Mouse (Mus musculus) midbrain, embryonic 16.5 days (tissue): ENCODE results near the gene Adora1. TPM values are rescaled to one million over a fixed set of nuclear protein-coding genes. Genes with fewer than 3 reads are reported as not detected.

Experiments
- ATAC-seq: fragments of 200-750 bp; cut with Nextera tagmentation; 2 replicates; pipeline ENCODE4 v1.8.0; 2017; ENCODE audit warnings: moderate TSS enrichment
- H3K27ac ChIP-seq: fragments of 300-500 bp; sonication (generic); 2 replicates; pipeline ENCODE4 v1.5.1; 2014; ENCODE audit warnings: mild to moderate bottlenecking, low read length, mixed read lengths
- H3K27me3 ChIP-seq: fragments of 300-500 bp; sonication (generic); 2 replicates; pipeline ENCODE4 v1.6.1; 2014; ENCODE audit warnings: low read depth, low read length, mixed read lengths; ENCODE audit not compliant: control insufficient read depth, insufficient read depth
- H3K36me3 ChIP-seq: fragments of 300-500 bp; sonication (generic); 2 replicates; pipeline ENCODE4 v1.6.1; 2014; ENCODE audit warnings: mild to moderate bottlenecking, low read length, moderate library complexity, mixed read lengths; ENCODE audit not compliant: control insufficient read depth, insufficient read depth
- H3K4me1 ChIP-seq: fragments of 300-500 bp; sonication (generic); 2 replicates; pipeline ENCODE4 v1.6.1; 2014; ENCODE audit warnings: mild to moderate bottlenecking, low read length, mixed read lengths; ENCODE audit not compliant: control insufficient read depth, insufficient read depth
- H3K4me2 ChIP-seq: fragments of 300-500 bp; sonication (generic); 2 replicates; pipeline ENCODE4 v1.6.1; 2014; ENCODE audit warnings: mild to moderate bottlenecking, low read length, mixed read lengths
- H3K4me3 ChIP-seq: fragments of 300-500 bp; sonication (generic); 2 replicates; pipeline ENCODE4 v1.5.1; 2014; ENCODE audit warnings: low read depth, mild to moderate bottlenecking, low read length, moderate library complexity, mixed read lengths
- H3K9ac ChIP-seq: fragments of 300-500 bp; sonication (generic); 2 replicates; pipeline ENCODE4 v1.6.1; 2014; ENCODE audit warnings: low read depth, low read length, mixed read lengths
- H3K9me3 ChIP-seq: fragments of 300-500 bp; sonication (generic); replicated peaks from 2 replicates; pipeline ENCODE4 v1.6.1; 2014; ENCODE audit warnings: mild to moderate bottlenecking, low read length, mixed read lengths; ENCODE audit not compliant: control insufficient read depth, poor library complexity, severe bottlenecking
- WGBS: fragments of 180-500 bp; shearing (Covaris S2); extraction: QIAGEN DNeasy Blood & Tissue Kit; methylation state at CpG from one replicate; pipeline ENCODE4 v1.1.7; 2014; 5-methylcytosine and 5-hydroxymethylcytosine counted together
- polyA plus RNA-seq: library from polyadenylated mRNA; unstranded; fragments of >200 nt; fragmentation: Nextera tagmentation; extraction: Ambion mirVana; gene quantifications from 2 replicates; pipeline ENCODE4 v1.2.1, GENCODE M21; 2015

Adora1 gene
- polyA plus RNA-seq, 1 experiment from 2014 or later: 26.6 TPM

- no peaks in the 10 kb centered on the region for H3K27me3 ChIP-seq
- 56% methylated on average over 9 of the region's 9 CpGs for whole genome bisulfite sequencing
- H3K36me3 ChIP-seq: no peaks in the 10 kb centered on the region
- no peak overlapping the region for H3K9ac ChIP-seq
- H3K27ac ChIP-seq: no peak overlapping the region
- no peak for ATAC-seq
- no peak overlapping the region for H3K4me2 ChIP-seq
- no peaks in the 10 kb centered on the region for H3K9me3 ChIP-seq
- peaks cover 2% of the 10 kb centered on the region; the same call in 1 of the 2 replicates for H3K4me1 ChIP-seq
- no peak overlapping the region for H3K4me3 ChIP-seq
Measured at GRCm38 (mm10) chr1:134205296-134206018, 29.8 kb downstream of the Adora1 start.

- Histone ChIP-seq H3K4me3 (no peak overlapping the region), H3K27me3 (no peaks in the 10 kb centered on the region), H3K36me3 (no peaks in the 10 kb centered on the region), H3K9me3 (no peaks in the 10 kb centered on the region), H3K4me2 (no peak overlapping the region), H3K27ac (no peak overlapping the region), H3K9ac (no peak overlapping the region), H3K4me1 (peaks cover 2% of the 10 kb centered on the region; the same call in 1 of the 2 replicates)
- 85% methylated on average over 13 of the region's 13 CpGs for WGBS
- ATAC-seq: no peak
Measured at GRCm38 (mm10) chr1:134204230-134204629, 31.0 kb downstream of the Adora1 start.

- Histone ChIP-seq H3K9ac (no peak overlapping the region), H3K4me2 (no peak overlapping the region), H3K9me3 (no peaks in the 10 kb centered on the region), H3K36me3 (no peaks in the 10 kb centered on the region), H3K27ac (no peak overlapping the region), H3K27me3 (no peaks in the 10 kb centered on the region), H3K4me3 (no peak overlapping the region), H3K4me1 (peaks cover 2% of the 10 kb centered on the region; the same call in 1 of the 2 replicates)
- WGBS: 49% methylated on average over 3 of the region's 3 CpGs
- no peak for ATAC-seq
Measured at GRCm38 (mm10) chr1:134201751-134202420, 33.3 kb downstream of the Adora1 start.

GRCm38 (mm10) chr1:134200998-134201686 is 34.1 kb downstream of the Adora1 start:
- H3K4me3 ChIP-seq: no peak overlapping the region
- H3K36me3 ChIP-seq: no peaks in the 10 kb centered on the region
- H3K9me3 ChIP-seq: no peaks in the 10 kb centered on the region
- no peak overlapping the region for H3K4me2 ChIP-seq
- H3K4me1 ChIP-seq: peaks cover 2% of the 10 kb centered on the region; the same call in 1 of the 2 replicates
- H3K27ac ChIP-seq: no peak overlapping the region
- H3K9ac ChIP-seq: no peak overlapping the region
- WGBS: 81% methylated on average over 6 of the region's 6 CpGs
- no peak for ATAC-seq
- no peaks in the 10 kb centered on the region for H3K27me3 ChIP-seq

DNA sequence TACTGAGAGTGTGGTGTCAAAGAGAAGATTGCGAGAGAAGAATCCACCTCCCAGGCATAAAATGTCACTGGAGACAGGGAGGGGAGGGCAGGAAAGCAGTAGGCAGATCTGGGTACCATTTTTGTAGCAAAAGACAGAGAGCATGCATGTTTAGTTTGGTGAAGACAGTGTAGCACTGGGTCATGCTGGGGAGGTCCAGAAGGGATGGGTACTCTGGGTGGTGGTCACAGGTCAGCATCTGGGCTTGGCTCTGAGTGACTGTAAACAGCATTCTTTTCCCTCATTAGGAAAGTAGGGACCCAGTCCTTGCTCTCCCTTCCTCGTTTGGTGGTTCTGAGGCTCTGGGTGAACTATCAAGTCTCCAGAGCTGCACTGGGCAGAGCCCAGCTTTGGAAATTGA is 34.8 kb downstream of the Adora1 start:
- Histone ChIP-seq H3K4me1 (peaks cover 6% of the 10 kb centered on the region; the same call in 1 of the 2 replicates), H3K27ac (no peak overlapping the region), H3K9ac (no peak overlapping the region), H3K36me3 (no peaks in the 10 kb centered on the region), H3K4me2 (no peak overlapping the region), H3K9me3 (no peaks in the 10 kb centered on the region), H3K4me3 (no peak overlapping the region), H3K27me3 (no peaks in the 10 kb centered on the region)
- ATAC-seq: no peak
- 75% methylated on average over 2 of the region's 2 CpGs for WGBS

DNA sequence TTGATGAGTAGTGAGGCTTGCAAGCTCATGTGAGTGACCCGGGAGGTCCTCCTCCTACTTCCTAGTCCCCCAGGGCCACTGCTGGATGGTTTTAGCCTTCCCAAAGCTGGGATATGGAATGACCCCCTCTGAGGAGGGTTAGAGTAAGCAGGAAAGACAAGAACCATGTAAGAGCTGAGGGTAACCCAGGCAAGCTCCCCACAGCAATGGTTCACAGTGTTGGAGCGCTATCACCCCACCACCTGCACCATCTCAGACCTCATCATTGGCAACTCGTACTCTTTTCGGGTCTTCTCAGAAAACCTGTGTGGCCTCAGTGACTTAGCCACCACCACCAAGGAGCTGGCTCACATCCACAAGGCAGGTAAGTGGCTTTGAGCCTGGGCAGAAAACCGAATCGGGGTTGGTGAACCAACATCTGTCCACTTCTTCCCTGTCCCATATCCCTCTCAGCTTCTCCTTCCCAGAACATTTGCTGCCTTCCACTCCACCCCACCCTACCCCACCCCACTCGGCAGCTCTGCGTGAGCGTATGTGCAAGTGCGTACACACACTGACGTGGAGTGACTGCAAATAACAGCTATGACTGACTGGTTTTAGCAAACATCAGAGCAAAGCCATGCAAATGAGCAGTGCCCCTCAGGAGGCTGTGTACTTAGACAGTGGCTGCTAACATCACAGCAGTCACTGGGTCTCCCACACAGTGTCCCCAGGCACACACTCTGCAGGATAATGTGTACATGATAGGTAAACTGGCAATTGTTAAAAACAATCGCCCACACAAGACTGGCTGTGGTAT is 36.8 kb downstream of the Adora1 start:
- no peaks in the 10 kb centered on the region for H3K9me3 ChIP-seq
- H3K36me3 ChIP-seq: no peaks in the 10 kb centered on the region
- no peak overlapping the region for H3K9ac ChIP-seq
- no peaks in the 10 kb centered on the region for H3K27me3 ChIP-seq
- H3K4me2 ChIP-seq: no peak overlapping the region
- ATAC-seq: peak; percentile 40; the same call in 1 of the 2 replicates
- 0 out of 2 replicates have a peak overlapping the region, but pooled peaks have one; percentile 20 for H3K27ac ChIP-seq
- WGBS: 78% methylated on average over 12 of the region's 12 CpGs
- peaks cover 7% of the 10 kb centered on the region; the same call in 1 of the 2 replicates for H3K4me1 ChIP-seq
- no peak overlapping the region for H3K4me3 ChIP-seq

GRCm38 (mm10) chr1:134197325-134197982 is 37.8 kb downstream of the Adora1 start:
- Histone ChIP-seq H3K36me3 (no peaks in the 10 kb centered on the region), H3K4me3 (no peak overlapping the region), H3K4me2 (no peak overlapping the region), H3K27me3 (no peaks in the 10 kb centered on the region), H3K9me3 (no peaks in the 10 kb centered on the region), H3K4me1 (peaks cover 7% of the 10 kb centered on the region; the same call in 1 of the 2 replicates), H3K9ac (no peak overlapping the region), H3K27ac (no peak overlapping the region)
- ATAC-seq: no peak
- WGBS: 80% methylated on average over 15 of the region's 15 CpGs

DNA sequence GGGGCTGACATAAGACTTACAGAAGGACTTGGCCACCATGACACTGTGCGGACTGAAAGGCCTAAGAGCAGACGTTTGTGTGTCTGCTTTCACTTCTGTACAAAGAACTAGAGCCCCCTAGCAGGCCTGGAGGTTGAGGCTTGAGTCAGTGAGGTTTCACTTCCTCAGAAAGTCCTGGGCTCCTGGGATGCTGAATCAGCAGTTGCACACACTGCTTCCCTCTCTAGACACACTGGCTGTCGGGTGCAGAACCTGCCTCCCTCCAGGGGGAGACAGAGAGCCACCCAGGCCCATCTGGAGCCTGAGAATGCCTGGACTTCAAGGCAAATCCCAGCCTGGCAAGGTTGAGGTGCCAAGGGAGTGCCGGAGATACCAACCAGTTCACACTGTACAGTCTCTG is 38.8 kb downstream of the Adora1 start:
- H3K27me3 ChIP-seq: no peaks in the 10 kb centered on the region
- no peak overlapping the region for H3K27ac ChIP-seq
- no peaks in the 10 kb centered on the region for H3K36me3 ChIP-seq
- no peak overlapping the region for H3K4me3 ChIP-seq
- H3K4me1 ChIP-seq: peaks cover 7% of the 10 kb centered on the region; the same call in 1 of the 2 replicates
- H3K9me3 ChIP-seq: no peaks in the 10 kb centered on the region
- WGBS: 72% methylated on average over 4 of the region's 4 CpGs
- no peak overlapping the region for H3K4me2 ChIP-seq
- no peak for ATAC-seq
- no peak overlapping the region for H3K9ac ChIP-seq
